Mouse (Mus musculus) midbrain, embryonic 14.5 days (tissue): ENCODE measurements at regions not wholly inside any gene's neighbourhood (a gene's known extent, or its start where the extent isn't known, plus 50 kb on each side); places are given as distances from the start of the nearest gene placed in this dataset.

ENCODE experiments used
- ATAC-seq: fragments of 200-750 bp; cut with Nextera tagmentation; 2 replicates; pipeline ENCODE4 v1.8.0; 2017; ENCODE audit warnings: moderate number of reproducible peaks, moderate library complexity; ENCODE audit not compliant: low FRiP score, low TSS enrichment
- DNase-seq: peaks from one replicate; pipeline ENCODE4 v3.0.0-alpha.2; 2015
- H3K27ac ChIP-seq: fragments of 300-500 bp; sonication (generic); replicated peaks from 2 replicates; pipeline ENCODE4 v1.5.1; 2014; ENCODE audit warnings: mild to moderate bottlenecking, low read depth, low read length, moderate library complexity
- H3K27me3 ChIP-seq: fragments of 300-500 bp; sonication (generic); 2 replicates; pipeline ENCODE4 v1.6.1; 2014; ENCODE audit warnings: low read length, control low read depth, mixed read lengths; ENCODE audit not compliant: control insufficient read depth, insufficient read depth
- H3K36me3 ChIP-seq: fragments of 300-500 bp; sonication (generic); 2 replicates; pipeline ENCODE4 v1.6.1; 2014; ENCODE audit warnings: low read length, control low read depth; ENCODE audit not compliant: control insufficient read depth, insufficient read depth
- H3K4me1 ChIP-seq: fragments of 300-500 bp; sonication (generic); 2 replicates; pipeline ENCODE4 v1.6.1; 2014; ENCODE audit warnings: mild to moderate bottlenecking, antibody characterized with exemption, low read length, control low read depth; ENCODE audit not compliant: control insufficient read depth, insufficient read depth
- H3K4me2 ChIP-seq: fragments of 300-500 bp; sonication (generic); 2 replicates; pipeline ENCODE4 v1.6.1; 2014; ENCODE audit warnings: mild to moderate bottlenecking, low read length, moderate library complexity
- H3K4me3 ChIP-seq: fragments of 300-500 bp; sonication (generic); replicated peaks from 2 replicates; pipeline ENCODE4 v1.5.1; 2014; ENCODE audit warnings: low read depth, low read length
- H3K9ac ChIP-seq: fragments of 300-500 bp; sonication (generic); replicated peaks from 2 replicates; pipeline ENCODE4 v1.6.1; 2014; ENCODE audit warnings: mild to moderate bottlenecking, low read length, moderate library complexity
- H3K9me3 ChIP-seq: fragments of 300-500 bp; sonication (generic); 2 replicates; pipeline ENCODE4 v1.6.1; 2016; ENCODE audit warnings: low read length, control low read depth, mixed read lengths; ENCODE audit not compliant: control insufficient read depth
- WGBS: fragments of 180-500 bp; shearing (Covaris S2); extraction: QIAGEN DNeasy Blood & Tissue Kit; methylation state at CpG from one replicate; pipeline ENCODE4 v1.1.7; 2014; 5-methylcytosine and 5-hydroxymethylcytosine counted together

- peak; percentile 50; the same call in 1 of the 2 replicates for ATAC-seq
- H3K27ac ChIP-seq: no peak overlapping the region
- DNase-seq: peak; percentile 53
- H3K4me1 ChIP-seq: no peaks in the 10 kb centered on the region
- no peak overlapping the region for H3K4me3 ChIP-seq
- no peak overlapping the region for H3K9ac ChIP-seq
- H3K27me3 ChIP-seq: no peaks in the 10 kb centered on the region
- 25% methylated on average over 7 of the region's 7 CpGs for WGBS
- H3K9me3 ChIP-seq: no peaks in the 10 kb centered on the region
- H3K4me2 ChIP-seq: no peak overlapping the region
- no peaks in the 10 kb centered on the region for H3K36me3 ChIP-seq
Observed at GRCm38 (mm10) chr4:47899579-47899978, 145.4 kb upstream of the Nr4a3 start.

GRCm38 (mm10) chr4:47902749-47903148 is 142.2 kb upstream of the Nr4a3 start:
- ATAC-seq (no peak), DNase-seq (no peak)
- Histone ChIP-seq H3K4me3 (no peak overlapping the region), H3K4me1 (no peaks in the 10 kb centered on the region), H3K9ac (no peak overlapping the region), H3K36me3 (no peaks in the 10 kb centered on the region), H3K9me3 (no peaks in the 10 kb centered on the region), H3K27me3 (no peaks in the 10 kb centered on the region), H3K4me2 (no peak overlapping the region), H3K27ac (no peak overlapping the region)
- WGBS: 96% methylated on average over 12 of the region's 12 CpGs

- Histone ChIP-seq H3K4me3 (no peak overlapping the region), H3K27me3 (no peaks in the 10 kb centered on the region), H3K9ac (no peak overlapping the region), H3K27ac (no peak overlapping the region), H3K9me3 (no peaks in the 10 kb centered on the region), H3K4me1 (no peaks in the 10 kb centered on the region), H3K36me3 (no peaks in the 10 kb centered on the region), H3K4me2 (no peak overlapping the region)
- DNase-seq (no peak), ATAC-seq (no peak)
- 92% methylated on average over 1 of the region's 1 CpGs for WGBS
Observed at GRCm38 (mm10) chr4:47912259-47912658, 132.7 kb upstream of the Nr4a3 start.

GRCm38 (mm10) chr4:47919576-47919975 is 125.4 kb upstream of the Nr4a3 start:
- Histone ChIP-seq H3K9ac (no peak overlapping the region), H3K4me1 (no peaks in the 10 kb centered on the region), H3K36me3 (no peaks in the 10 kb centered on the region), H3K9me3 (no peaks in the 10 kb centered on the region), H3K4me3 (no peak overlapping the region), H3K27me3 (no peaks in the 10 kb centered on the region), H3K27ac (no peak overlapping the region), H3K4me2 (no peak overlapping the region)
- DNase-seq (peak; percentile 6), ATAC-seq (no peak; the same call in 1 of the 2 replicates)
- 81% methylated on average over 7 of the region's 7 CpGs for WGBS

- ATAC-seq (no peak), DNase-seq (no peak)
- no peaks in the 10 kb centered on the region for H3K4me1 ChIP-seq
- no peaks in the 10 kb centered on the region for H3K9me3 ChIP-seq
- WGBS: 93% methylated on average over 2 of the region's 2 CpGs
- H3K27me3 ChIP-seq: no peaks in the 10 kb centered on the region
- no peak overlapping the region for H3K4me2 ChIP-seq
- no peaks in the 10 kb centered on the region for H3K36me3 ChIP-seq
- H3K9ac ChIP-seq: no peak overlapping the region
- no peak overlapping the region for H3K4me3 ChIP-seq
- H3K27ac ChIP-seq: no peak overlapping the region
Observed at GRCm38 (mm10) chr4:47931464-47931863, 113.5 kb upstream of the Nr4a3 start.

GRCm38 (mm10) chr4:47933526-47933925 is 111.4 kb upstream of the Nr4a3 start:
- H3K4me3 ChIP-seq: no peak overlapping the region
- DNase-seq: no peak
- H3K4me2 ChIP-seq: no peak overlapping the region
- H3K4me1 ChIP-seq: no peaks in the 10 kb centered on the region
- no peak overlapping the region for H3K9ac ChIP-seq
- ATAC-seq: no peak
- 93% methylated on average over 1 of the region's 1 CpGs for WGBS
- no peaks in the 10 kb centered on the region for H3K27me3 ChIP-seq
- H3K9me3 ChIP-seq: no peaks in the 10 kb centered on the region
- H3K36me3 ChIP-seq: no peaks in the 10 kb centered on the region
- H3K27ac ChIP-seq: no peak overlapping the region

- DNase-seq (no peak), ATAC-seq (no peak)
- no peak overlapping the region for H3K27ac ChIP-seq
- no peaks in the 10 kb centered on the region for H3K4me1 ChIP-seq
- H3K4me3 ChIP-seq: no peak overlapping the region
- no peak overlapping the region for H3K4me2 ChIP-seq
- H3K27me3 ChIP-seq: no peaks in the 10 kb centered on the region
- no peaks in the 10 kb centered on the region for H3K36me3 ChIP-seq
- WGBS: 93% methylated on average over 3 of the region's 3 CpGs
- H3K9ac ChIP-seq: no peak overlapping the region
- H3K9me3 ChIP-seq: no peaks in the 10 kb centered on the region
Observed at GRCm38 (mm10) chr4:47935547-47935946, 109.4 kb upstream of the Nr4a3 start.

- 90% methylated on average over 7 of the region's 7 CpGs for WGBS
Observed at GRCm38 (mm10) chr4:47936470-47937125, 108.4 kb upstream of the Nr4a3 start.

GRCm38 (mm10) chr4:47947869-47948573 is 96.9 kb upstream of the Nr4a3 start:
- H3K9me3 ChIP-seq: no peaks in the 10 kb centered on the region

More at GRCm38 (mm10) chr4:47936470-47937125, 108.4 kb upstream of the Nr4a3 start:
- no peak for ATAC-seq
- no peaks in the 10 kb centered on the region for H3K27me3 ChIP-seq
- no peaks in the 10 kb centered on the region for H3K9me3 ChIP-seq
- no peak overlapping the region for H3K9ac ChIP-seq
- H3K27ac ChIP-seq: no peak overlapping the region
- no peak overlapping the region for H3K4me2 ChIP-seq
- no peaks in the 10 kb centered on the region for H3K36me3 ChIP-seq
- no peak overlapping the region for H3K4me3 ChIP-seq
- DNase-seq: no peak
- no peaks in the 10 kb centered on the region for H3K4me1 ChIP-seq

More at GRCm38 (mm10) chr4:47947869-47948573, 96.9 kb upstream of the Nr4a3 start:
- Histone ChIP-seq H3K27me3 (no peaks in the 10 kb centered on the region), H3K4me3 (no peak overlapping the region), H3K9ac (no peak overlapping the region), H3K36me3 (no peaks in the 10 kb centered on the region), H3K4me1 (no peaks in the 10 kb centered on the region), H3K4me2 (no peak overlapping the region), H3K27ac (no peak overlapping the region)
- ATAC-seq (no peak), DNase-seq (peak; percentile 27)
- WGBS: 65% methylated on average over 16 of the region's 16 CpGs
